Mouse (Mus musculus) testis, adult 2 months (tissue): ENCODE data around the gene Dlg2.

Experiments
- CTCF ChIP-seq: fragments of 200-500 bp; IDR thresholded peaks from 2 replicates; pipeline ENCODE4 v1.5.1; 2012; ENCODE audit warnings: low read depth, mild to moderate bottlenecking, inconsistent platforms, low read length, moderate library complexity; ENCODE audit not compliant: control insufficient read depth, insufficient read depth, insufficient replicate concordance
- POLR2A ChIP-seq: fragments of 200-500 bp; IDR thresholded peaks from 2 replicates; pipeline ENCODE4 v1.6.1; 2012; ENCODE audit warnings: low read depth, mild to moderate bottlenecking, inconsistent platforms, low read length, moderate library complexity; ENCODE audit not compliant: control insufficient read depth

DNA sequence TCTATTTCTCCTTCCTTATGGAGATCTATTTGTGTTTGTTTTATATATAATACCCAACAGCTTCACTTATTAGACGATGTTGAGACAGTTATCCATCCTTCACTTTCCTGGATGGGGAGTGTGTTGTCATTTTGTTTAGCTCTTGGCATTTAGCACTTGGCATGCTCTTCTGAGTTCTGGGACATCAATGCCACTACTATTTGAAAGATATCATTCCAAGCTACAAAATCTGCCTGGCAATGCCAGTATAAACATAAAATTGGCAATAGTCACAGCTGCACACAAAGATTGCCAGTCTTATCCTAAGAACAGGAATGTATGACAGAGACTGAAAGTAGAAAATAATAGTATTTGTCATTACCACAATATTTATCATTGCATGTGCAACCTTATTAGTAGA, 735.8 kb downstream of the Dlg2 start:
- no peak for TF ChIP-seq CTCF
- no peak for TF ChIP-seq POLR2A
